Mouse (Mus musculus) brain, embryonic 18.5 days (tissue): Measurements from ENCODE around the gene Ceacam19.

Experiments used
- DNase-seq: peaks from one replicate; pipeline ENCODE4 v3.0.0-alpha.2; 2012; ENCODE audit warnings: low read depth, low spot score

The Ceacam19 gene

DNA sequence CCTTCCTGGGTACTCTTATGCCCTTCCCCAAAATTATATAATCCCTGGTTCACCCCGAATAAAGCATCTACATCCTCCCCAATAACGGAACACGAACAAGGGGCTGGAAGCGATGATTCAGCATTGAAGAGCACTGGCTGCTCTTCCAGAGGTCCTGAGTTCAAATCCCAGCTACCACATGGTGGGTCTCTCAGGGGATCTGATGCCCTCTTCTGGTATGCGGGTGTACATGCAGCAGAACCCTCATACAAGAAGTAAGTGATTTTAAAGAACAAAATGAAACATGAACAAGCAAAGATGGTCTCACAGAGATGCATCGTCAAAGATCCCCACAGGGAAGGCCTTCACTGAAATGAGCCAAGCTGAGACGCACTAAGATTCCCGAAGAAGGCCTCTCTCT is 7.0 kb downstream of the Ceacam19 start:
- no peak for DNase-seq

DNA sequence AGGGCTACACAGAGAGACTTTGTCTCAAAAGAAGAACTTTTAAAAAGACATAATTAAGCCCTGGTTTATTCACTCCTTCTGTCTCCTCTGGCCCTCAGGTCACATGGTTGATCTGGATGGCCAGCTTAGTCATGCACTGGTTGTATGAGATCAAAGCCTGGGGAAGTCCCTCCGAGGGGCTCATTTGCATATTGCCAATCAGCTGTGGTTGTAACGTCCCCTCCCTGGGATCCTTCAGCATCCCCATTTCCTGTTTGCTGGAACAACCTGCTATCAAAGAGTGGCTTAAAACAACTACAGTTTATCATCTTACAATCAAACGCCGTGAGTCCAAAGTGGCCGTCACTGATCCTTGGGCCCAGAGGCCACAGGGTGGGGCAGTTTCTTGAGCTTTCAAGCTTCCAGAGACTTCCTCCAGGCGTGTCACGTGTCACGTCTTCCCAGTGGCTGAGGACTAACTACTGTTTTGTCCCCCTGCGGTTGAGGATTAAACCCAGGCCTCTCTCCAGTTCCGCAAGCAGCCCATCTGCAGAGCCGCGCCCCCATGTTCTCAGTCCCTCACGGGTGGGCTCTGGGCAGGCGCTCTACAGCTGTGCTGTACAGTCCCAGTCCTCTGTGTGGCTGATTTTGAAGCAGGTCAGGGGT is 10.9 kb downstream of the Ceacam19 start:
- no peak for DNase-seq

GRCm38 (mm10) chr7:19875948-19876682 is 11.7 kb downstream of the Ceacam19 start:
- no peak for DNase-seq

DNA sequence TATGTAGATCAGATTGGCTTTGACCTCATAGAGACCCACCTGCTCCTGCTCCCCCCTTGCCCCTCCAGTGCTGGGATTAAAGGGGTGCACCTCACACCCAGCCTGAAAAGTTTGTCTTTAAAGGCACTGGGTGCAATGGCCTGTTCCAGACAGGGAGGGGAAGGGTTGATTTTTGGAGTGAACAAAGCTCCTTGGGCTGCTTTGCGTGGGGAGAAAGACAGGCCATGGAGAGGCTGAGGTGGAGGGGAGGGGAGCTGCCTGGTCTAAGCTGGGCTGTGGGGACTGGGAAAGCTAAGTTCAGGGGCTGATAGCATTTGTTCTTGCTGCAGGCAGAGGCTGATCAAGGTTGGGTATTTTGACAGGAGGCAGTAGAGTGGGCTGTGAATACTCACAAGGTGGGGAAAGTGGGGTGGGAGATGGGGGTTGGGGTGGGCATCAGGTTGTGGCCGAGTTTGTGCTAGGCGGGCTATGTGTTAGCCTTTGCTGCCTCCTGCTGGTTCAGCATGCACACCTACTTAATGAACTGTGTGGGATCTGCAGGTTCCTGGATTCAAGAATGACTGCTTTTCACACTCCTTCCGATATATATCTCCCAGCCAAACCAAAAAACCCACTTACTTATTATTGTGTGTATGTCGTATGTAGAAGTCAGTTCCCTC is 15.7 kb downstream of the Ceacam19 start:
- DNase-seq = no peak

- no peak for DNase-seq
Observed at GRCm38 (mm10) chr7:19871137-19871621, 16.6 kb downstream of the Ceacam19 start.

- no peak for DNase-seq
Observed at GRCm38 (mm10) chr7:19867751-19868399, 19.9 kb downstream of the Ceacam19 start.

- DNase-seq = no peak
Observed at GRCm38 (mm10) chr7:19866490-19866889, 21.3 kb downstream of the Ceacam19 start.

DNA sequence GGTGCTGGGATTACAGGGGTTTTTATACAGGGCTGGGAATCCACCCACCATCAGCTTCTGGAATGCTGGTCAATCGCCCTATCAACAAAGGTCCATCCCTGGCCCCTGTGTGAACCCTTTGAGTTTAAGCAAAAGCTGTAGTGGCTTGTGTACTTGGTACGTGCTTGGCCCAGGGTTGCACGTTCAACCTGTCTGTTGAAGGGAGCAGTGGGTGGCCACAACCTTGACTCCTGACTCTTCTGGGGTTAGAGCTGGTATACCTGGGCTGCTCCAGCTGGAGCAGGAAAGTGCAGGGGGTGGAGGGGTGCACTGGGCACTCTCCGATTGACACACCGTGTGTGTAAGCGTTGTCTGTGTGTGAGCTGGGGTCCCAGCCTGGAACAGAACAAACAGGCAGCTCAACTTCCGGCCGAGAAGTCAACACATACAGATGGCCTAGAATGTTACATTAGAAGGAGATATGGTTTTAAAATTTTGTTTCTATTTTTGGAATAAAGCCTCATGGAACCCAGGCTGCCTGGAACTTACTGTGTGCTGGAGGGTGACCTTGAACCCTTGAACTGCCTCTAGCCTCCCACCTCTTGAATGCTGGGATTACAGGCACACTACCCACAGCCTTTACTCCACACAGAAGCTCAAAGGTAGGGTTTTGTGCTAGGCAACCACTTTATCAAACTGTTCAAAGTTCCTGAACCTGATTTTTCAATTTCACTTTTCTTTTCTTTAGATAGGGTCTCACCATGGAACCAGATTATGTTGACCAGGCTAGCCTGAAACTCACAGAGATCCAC is 22.3 kb downstream of the Ceacam19 start:
- DNase-seq = no peak

GRCm38 (mm10) chr7:19864241-19864640 is 23.5 kb downstream of the Ceacam19 start:
- DNase-seq = no peak

- no peak for DNase-seq
Observed at GRCm38 (mm10) chr7:19861199-19861598, 26.6 kb downstream of the Ceacam19 start, which contains the start of gene Ceacam16. Ceacam16 (minus strand) TSS chr7:19861299.

GRCm38 (mm10) chr7:19859740-19860139 is 28.0 kb downstream of the Ceacam19 start:
- no peak for DNase-seq

GRCm38 (mm10) chr7:19856283-19856682 is 31.5 kb downstream of the Ceacam19 start:
- no peak for DNase-seq

DNA sequence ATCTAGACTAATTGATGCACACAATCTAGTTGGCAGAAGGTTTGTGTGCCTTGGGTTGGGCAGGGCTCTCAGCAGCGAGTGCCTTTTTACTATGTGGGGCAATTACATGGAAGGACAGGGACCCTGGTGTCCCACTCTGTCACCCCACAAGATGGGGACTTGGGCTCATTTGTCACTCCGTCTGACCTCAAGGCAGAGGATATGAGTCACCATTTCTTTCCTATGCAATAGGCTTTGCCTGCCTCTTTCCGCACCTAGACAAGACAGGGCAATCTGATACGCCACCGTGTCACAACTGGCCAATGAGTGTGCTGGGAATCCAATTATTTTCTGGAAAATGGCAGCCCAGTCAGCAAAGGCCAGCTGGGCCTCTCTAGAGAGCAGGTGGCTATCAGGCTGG is 32.1 kb downstream of the Ceacam19 start:
- DNase-seq = no peak

DNA sequence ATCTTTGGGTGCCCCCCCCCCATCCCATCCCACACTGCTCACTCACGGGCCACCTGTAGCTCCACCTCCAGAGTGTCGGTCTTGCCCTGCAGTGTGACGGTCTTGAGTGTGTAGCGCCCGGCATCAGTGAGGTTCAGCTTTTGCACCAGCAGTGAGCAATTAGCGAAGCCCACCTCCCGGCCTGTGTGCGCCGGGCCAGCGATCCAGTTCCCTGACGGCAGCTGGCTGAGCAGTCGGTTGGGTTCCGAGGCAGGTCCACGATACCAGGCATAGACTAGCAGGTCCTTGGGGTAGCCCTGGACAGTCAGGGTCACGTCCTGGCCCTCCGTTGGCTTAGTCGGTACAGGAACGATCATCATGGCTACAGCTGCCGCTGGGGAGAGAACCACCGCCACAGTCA is 34.2 kb downstream of the Ceacam19 start:
- no peak for DNase-seq

- DNase-seq = no peak
Observed at GRCm38 (mm10) chr7:19851858-19852570, 35.8 kb downstream of the Ceacam19 start, which contains the start of gene Gm19345. Gm19345 (plus strand) TSS chr7:19852003.

DNA sequence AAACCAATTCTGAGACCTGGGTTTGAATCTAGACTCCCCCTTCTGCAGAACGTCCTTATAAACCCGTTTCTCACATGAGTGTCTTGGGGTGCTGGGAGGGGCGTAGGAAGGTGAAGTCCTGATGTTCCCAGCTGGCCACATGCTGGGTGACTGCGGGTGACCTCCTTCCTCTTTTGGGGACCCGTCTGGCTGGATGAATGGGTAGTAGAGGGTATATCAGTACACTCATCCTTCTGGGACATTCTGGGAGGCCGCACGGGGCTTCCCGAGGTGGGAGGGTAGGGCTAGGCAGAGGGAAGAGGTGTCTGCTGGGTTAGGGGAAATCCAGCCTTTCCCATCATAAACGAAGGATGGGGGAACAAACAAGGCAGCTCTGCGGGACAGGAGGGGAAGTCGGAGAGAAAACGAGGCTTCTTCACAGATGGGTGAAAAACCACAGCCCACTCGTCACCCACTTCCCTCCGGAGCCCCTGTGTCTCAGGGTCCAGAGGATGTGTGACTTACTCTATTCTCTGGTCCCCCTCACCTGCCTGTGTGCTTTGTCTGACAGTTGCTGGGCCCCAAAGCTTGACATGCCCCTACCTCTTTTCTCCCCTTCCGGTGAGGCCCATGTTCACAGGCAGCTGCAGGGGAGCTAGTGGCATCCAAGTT is 43.1 kb downstream of the Ceacam19 start:
- no peak for DNase-seq

- no peak for DNase-seq
Observed at GRCm38 (mm10) chr7:19843561-19843960, 44.2 kb downstream of the Ceacam19 start.

DNA sequence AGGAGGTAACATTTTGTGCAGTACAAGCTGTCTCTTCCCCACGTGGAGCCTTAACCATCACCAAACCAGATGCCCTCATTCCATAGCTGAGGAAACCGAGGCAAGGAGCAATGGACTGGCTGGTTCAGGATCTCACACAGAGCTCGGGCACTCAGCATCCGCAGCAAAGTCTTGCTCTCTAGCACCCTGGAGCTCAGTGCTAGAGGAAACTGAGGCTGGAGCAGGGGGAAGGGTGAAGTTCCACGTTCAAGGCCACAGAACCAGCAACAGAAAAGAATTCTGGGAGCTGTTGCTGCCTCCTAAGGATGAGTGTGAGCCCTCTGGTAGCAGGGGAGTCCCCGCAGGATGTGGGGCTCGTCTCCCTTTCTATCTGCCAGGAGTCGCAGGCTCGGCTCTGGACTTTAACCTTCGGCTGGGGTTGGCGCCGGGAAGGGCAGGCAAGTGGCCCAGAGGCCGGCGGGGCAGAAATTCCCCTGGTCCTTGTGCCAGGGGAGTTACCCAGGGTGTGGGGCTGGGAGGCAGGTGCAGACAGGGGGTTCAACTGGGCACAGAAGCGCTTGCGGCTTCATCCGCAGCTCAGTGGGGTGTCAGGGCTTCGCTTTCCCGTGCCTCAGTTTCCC is 44.8 kb downstream of the Ceacam19 start:
- DNase-seq = no peak

GRCm38 (mm10) chr7:19841686-19842413 is 45.9 kb downstream of the Ceacam19 start:
- no peak for DNase-seq
